Mouse (Mus musculus): Measurements from ENCODE around the gene Smg9.

Smg9 gene

GRCm38 (mm10) chr7:24441785-24442184, 42.4 kb downstream of the Smg9 start:
- peak; percentile 65 to 76 for DNase-seq (ENCODE audit: low spot score in 2 of 2)

DNA sequence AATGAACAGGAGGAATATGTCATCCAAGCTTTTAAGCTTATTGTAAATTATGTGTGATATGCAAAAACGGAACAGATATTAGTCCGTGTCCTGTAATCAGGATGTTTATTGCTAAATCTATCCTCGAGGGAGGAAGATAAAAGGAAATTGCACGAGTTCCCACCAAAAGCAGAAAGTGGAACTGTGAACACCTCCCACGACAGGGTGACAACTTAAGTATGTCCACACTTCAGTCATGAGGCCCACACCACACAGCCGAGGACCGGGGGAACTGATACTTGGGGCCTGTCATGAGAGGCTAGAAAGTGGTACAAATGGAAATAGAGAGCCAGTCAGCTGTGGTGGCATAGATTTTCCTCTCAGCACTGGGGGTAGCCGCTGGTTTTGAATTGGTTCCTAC, 42.9 kb downstream of the Smg9 start:
- no peak for DNase-seq (ENCODE audit: low spot score in 2 of 2)

DNA sequence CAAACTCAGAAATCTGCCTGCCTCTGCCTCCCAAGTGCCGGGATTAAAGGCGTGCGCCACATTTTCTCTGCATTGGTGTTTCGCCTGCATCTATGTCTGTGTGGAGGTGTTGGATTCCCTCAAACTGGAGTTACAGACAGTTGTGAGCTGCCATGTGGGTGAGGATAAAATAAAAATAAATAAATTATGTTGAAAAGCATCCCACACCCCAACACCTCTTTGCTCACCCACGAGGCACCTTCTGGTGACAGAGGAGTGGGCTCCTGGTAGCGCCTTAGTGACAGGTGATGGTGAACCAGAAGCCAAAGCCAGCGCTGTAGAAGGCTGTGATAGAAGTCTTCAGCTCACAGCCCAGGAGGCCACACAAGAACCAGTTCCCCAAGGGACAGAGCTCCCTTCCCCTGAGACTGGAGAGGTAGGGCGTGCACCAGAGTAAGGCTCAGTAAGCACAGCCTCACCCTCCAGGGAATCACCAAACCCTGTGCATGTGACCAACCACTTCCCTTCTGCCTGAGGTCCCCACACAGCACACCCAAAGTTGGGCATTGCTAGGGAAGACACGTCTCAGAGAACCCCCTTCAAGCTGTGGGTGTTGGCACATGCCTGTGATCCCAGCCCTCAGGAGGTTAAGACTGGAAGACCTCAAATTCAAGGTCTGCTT, 46.0 kb downstream of the Smg9 start:
- DNase-seq (ENCODE audit: low spot score in 2 of 2) = no peak

DNA sequence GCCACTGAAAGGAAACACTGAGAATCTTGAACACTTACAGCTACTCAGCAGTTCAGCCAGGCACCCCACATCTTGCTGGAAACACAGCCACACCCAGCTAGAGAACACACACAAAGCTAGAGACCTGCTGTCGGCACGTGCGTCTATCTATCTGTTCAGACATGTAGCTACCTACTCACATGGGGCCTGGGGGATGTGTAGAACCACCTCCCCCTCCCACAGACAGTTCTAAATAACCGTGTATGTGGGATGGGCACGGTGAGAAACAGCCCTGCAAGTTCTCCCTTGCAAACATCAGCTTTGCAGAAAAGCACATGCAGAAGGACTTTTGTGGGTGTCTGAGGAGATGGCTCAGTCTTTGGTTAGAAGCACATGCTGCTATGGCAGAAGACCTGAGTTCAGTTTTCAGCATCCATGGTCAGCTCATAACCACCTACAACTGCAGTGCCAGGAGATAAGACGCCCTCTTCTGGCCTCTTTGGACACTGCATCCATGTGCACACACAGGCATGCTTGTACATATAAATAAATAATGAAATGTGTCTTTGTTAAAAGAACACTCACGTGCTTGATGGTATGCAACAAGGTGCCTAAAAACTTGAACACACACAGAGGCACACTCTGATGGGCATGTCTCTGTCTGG, 47.4 kb downstream of the Smg9 start:
- no peak for DNase-seq (ENCODE audit: low spot score in 2 of 2)

DNA sequence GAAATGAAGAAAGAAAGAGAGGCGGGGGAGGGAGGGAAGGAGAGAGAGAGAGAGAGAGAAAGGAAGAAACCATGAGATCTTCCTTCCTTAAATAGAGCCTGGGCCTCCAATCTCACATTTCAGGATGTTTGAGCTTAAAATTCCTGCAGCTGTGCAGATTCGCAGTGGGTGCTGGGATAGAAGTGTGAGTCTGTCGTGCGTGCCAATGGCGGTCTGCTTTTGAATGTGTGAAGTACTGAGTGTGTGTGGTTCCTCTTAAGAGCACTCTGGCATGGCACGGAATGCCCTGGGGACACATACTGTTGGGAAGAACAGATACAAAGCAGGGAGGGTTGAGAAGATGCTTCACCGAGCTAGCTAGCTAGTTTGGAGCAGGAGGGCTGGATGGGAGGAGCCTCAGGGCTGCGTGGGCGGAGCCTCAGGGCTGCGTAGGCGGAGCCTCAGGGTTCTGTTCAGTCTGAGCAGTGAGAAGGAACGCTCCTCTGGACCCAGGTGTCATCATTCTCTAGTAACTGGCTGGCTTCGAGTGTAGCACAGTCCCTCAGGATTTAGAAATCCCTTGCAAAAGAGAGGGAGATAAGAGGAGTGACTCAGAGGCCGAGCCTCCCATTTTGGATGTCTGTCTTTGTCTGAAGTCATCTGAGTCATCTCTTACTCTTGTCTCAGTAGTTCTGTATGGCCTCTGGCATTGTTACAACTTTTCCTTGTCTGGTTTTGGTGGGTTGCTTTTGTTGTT, 49.5 kb downstream of the Smg9 start:
- no peak for DNase-seq (ENCODE audit: low spot score in 2 of 2)

DNA sequence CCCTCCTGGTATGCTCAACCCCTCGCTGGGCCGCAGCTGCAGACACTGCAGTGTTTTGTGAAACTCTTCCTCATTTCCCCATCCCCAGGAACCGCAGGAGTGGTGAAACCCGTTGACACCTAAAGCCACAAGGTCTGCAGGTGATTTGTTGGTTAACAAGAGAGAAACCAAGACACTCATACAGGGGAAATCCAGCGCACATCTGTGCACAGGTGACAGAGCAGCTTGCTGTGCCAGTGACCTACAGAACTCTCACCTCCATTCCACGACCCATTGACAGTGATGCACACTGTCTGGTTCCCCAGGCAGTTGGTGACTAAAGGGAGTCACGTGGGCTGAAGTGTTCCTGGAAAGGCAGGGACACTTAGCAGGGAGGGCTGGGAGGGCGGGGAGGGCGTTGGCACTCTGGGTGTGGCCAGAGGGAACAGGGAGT, 51.2 kb downstream of the Smg9 start:
- DNase-seq (ENCODE audit: low spot score in 2 of 2) = no peak

DNA sequence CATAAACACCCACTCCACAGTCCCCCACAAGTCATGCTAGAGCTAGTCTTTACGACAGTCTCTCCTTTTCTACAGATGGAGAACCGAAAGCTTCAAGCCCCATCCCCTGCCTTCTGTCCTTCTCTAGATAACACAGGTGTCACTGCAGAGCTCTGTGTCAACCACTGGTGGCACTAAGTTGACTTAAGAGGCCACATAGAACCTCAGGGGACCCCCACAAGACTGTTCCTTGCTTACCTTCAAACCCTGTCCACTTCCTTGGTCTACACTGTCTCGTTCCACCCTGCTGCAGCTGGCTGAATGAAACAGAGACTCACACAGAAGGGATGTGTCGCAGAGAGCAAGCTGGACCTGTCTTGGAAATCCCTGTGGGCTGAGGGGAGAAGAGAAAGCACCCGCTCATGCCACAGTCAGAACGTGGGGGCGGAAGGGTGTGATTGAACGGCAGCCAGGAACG, 52.5 kb downstream of the Smg9 start, which contains the start of gene Irgc1:
Gene Irgc1 (minus strand): TSS at position 443 of the 457 bp plus-strand sequence.
- DNase-seq (ENCODE audit: low spot score in 2 of 2) = no peak

DNA sequence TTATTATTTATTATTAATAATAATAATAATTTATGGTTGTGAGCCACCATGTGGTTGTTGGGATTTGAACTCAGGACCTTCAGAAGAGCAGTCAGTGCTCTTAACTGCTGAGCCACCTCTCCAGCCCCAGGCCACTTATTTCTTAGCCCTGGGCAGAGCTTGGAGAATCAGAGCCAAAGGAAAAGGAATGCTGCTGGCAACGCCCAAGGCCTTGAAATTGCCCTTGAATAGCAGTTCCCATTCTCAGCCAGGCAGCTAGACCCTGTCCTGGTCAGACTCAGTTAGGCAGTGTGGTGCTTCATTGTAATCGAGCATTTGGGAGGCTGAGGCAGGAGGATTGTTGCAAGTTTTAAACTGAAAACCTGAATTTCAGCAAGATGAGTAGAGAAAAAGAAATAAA, 54.8 kb downstream of the Smg9 start:
- DNase-seq (ENCODE audit: low spot score in 2 of 2) = no peak

DNA sequence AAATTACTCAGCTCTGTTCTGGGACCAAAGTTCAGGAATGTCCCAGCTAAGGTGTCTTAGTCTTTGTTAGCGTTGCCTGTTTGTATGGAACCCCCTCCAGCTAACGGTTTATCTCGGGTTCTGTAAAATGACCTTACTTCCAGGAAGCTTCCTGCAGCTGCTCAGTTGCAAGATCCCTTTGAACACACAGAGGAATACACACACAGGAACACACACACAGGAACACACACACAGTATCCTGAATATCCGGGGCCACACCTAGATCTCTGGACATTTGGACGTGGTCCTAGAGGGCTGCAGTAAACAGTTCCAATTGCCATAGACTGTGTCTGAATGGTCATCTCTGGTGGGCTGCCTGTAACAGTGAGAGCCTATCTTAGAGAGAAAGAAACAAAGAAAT, 56.3 kb downstream of the Smg9 start:
- DNase-seq (ENCODE audit: low spot score in 2 of 2) = no peak

DNA sequence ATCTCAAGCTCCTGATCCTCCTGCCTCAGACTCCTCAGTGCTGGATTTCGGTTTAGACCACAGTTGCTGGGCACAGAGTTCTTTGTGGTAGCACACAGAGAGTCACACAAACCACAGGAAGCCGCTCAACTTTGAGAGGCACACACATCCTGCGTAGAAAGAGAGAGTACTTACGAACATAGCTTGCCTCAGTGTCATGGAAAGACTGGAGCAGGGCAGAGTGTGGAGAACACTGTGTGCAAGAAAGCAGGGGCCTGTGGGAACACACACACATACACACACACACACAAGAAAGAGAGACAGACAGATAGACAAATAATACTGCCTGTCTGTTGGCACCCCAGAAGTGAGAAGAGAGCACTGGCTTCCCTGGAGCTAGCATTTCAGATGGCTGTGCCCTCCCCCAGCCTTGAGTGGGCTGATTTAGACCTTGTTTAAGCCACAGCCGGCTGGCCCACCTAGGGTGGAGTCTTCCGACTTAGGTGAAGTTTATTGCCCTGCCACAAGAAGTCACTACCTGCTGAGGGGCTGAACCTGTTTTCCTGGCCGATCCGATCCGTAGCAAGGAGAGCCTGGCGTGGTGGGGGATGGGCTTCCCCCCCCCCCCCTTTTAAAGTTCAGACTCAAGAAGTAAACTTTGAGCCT, 58.4 kb downstream of the Smg9 start:
- DNase-seq (ENCODE audit: low spot score in 2 of 2) = no peak

GRCm38 (mm10) chr7:24459440-24459839, 60.0 kb downstream of the Smg9 start:
- DNase-seq (ENCODE audit: low spot score in 2 of 2) = no peak

- DNase-seq (ENCODE audit: low spot score in 2 of 2) = peak in 1 of 2 experiments; percentile 57
These were observed 60.4 kb downstream of the Smg9 start for GRCm38 (mm10) chr7:24459843-24460242.

DNA sequence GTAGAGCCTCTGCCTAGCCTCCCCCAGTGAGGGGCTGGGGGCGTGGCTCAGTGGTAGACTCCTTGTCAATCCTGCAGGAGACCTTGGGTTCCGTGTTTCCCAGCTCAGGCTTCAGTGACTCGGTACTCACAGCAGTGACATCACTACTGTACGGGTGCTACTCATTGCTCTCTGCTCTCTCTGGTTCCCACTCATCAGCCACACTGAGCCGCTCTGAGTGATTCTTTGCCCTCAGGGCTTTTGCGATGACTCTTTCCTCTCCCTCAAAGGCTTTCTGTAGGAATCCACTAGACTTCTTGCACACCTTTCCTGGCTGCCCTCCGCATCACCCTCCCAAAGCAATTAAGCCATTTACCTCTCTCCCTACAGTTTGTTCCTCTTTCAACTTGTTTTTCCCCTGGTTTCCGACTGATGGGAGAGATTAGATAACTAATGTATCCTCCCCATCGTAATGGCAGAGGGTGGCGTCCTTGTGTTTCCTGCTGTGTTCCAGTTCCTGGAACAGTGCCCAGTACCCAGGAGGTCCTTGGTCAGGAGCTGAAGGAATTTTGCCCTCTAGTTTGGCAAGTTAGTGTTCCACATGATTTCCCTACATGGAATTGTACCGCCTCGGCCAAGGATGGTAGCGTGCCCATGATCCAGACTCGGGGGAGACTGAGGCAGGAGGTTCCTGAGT, 62.1 kb downstream of the Smg9 start:
- no peak for DNase-seq (ENCODE audit: low spot score in 2 of 2)

DNA sequence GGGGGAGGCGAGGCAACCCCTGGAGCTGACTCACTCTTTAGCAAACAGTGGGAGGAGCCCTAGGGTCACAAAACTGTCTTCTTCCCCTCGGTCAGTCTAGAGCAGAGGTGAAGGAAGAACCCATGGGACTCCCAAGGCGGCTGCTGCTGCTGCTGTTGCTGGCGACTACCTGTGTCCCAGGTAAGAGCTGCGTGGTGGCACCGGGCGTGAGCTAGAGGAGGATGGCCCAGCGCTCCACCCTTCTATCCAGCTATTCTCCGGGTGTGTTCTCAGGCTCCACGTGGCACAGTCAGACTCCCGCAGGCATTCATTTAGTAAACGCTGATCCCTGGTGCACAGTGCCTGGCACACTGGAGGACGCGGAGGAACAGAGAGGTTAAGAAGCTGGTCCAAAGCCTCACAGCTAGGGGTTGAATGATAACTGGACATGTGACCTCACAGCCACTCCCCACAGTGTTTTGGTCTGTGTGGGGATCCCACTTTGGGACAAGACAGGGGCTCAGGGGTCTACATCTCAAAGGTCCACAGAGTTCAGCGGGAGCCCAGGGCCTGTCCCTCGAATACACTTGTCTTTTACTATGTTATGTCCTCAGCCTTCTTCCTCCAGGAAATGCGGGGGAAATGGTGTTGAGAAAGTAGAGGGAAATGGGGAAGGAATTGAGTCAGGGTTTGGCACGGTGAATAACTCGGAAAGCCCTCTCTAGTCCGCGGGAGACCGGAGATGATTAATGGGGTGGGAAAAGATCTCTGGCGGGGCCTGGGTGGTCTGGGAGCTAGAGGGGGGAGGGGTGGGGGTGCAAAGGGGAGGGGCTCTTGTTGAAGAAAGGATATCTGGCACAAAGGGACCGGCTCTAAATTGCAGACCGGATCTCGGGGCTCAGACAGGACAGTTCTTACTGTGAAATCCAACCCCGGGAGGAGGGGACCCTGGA, 63.2 kb downstream of the Smg9 start, which contains the start of gene Plaur:
Gene Plaur (plus strand): TSS at position 97 of the 932 bp plus-strand sequence.
- peak; percentile 51 to 59 for DNase-seq (ENCODE audit: low spot score in 2 of 2)

DNA sequence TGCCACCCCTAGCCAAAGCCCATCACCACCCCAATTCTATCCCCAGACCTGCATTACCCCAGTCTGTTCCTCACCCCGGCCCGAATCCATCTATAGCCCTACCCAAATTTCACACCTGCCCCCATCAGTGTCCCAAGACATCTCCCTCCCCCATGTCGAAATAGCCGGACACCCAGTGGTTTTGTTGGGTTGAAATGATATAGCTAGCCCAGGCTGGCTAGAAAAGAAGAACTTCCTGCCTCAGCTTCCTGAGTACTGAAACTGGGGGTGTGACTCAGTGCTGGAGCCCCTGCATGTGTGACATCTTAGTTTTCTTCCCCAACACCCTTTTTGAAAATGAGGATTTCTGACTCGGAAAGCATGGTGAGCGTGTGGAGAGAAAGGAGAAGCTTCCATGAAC, 67.4 kb downstream of the Smg9 start:
- DNase-seq (ENCODE audit: low spot score in 2 of 2) = no peak

GRCm38 (mm10) chr7:24467886-24468285, 68.5 kb downstream of the Smg9 start:
- no peak for DNase-seq (ENCODE audit: low spot score in 2 of 2)

DNA sequence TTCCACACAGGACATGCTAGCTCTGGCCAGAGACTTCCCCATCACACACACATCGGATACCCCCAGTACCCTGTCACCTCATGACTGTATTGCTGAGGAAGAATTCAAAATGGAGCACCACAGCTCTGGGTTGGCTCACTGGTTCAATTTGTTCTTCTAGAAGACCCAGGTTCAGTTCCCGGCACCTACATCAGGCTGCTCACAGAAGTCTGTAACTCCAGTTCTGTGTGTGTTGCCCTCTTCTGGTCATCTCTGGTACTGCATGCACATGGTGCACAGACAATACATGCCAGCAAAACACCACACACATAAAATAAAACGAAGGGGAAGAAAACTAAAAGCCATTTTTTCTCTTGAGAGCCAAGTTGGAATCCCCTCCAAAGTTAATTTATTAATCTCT, 69.7 kb downstream of the Smg9 start:
- DNase-seq (ENCODE audit: low spot score in 2 of 2) = no peak

GRCm38 (mm10) chr7:24470356-24470755, 70.9 kb downstream of the Smg9 start:
- peak in 1 of 2 experiments; percentile 49 for DNase-seq (ENCODE audit: low spot score in 2 of 2)
